In genomic region chr11:11831526-11831925, GRCm38 (mm10) we compare ENCODE assay signal across 12 mouse cellular contexts. TPM values are rescaled to one million over a fixed set of nuclear protein-coding genes. Genes with fewer than 3 reads are reported as not detected.
DNase-seq lines count a peak whose midpoint lies in the region; ATAC-seq and TF ChIP-seq lines count a peak whose summit lies in the region.
"Had no signal": no experiment of that assay in that cellular context is flagged by ENCODE, and none has a peak within 500 bp of the region (broad histone marks: within the 10 kb centered on the region; RNA-seq: fewer than 3 reads in every experiment).

No protein-coding gene starts in this region.

- no peak overlapping the region for H3K4me3 ChIP-seq in hindbrain, embryonic 10.5 days
- H3K4me3 ChIP-seq in hindbrain, embryonic 16.5 days (ENCODE audit: low read length) = no peak overlapping the region
- H3K4me3 ChIP-seq in ES-Bruce4 (ENCODE audit: low read depth, low read length) = no peak overlapping the region
- no peak overlapping the region for H3K4me3 ChIP-seq in embryonic facial prominence, embryonic 13.5 days
- H3K4me3 ChIP-seq in limb, embryonic 14.5 days (replicated peaks; ENCODE audit: low read length) = no peak overlapping the region
- H3K4me3 ChIP-seq: hindbrain, embryonic 15.5 days had no signal

- WGBS in hindbrain, embryonic 10.5 days = 10% methylated on average over 6 of the region's 6 CpGs
- WGBS in hindbrain, embryonic 16.5 days = 35% methylated on average over 6 of the region's 6 CpGs
- 15% methylated on average over 6 of the region's 6 CpGs for WGBS in embryonic facial prominence, embryonic 13.5 days
- 14% methylated on average over 6 of the region's 6 CpGs for WGBS in limb, embryonic 14.5 days

- no peak for TF ChIP-seq POLR2A in ES-Bruce4 (IDR thresholded peaks at IDR 0.05; ENCODE audit: insufficient read depth, low read length)
- no peak for TF ChIP-seq POLR2A in limb, embryonic 14.5 days (IDR thresholded peaks at IDR 0.05; ENCODE audit: borderline replicate concordance, extremely low read depth, insufficient read depth, insufficient read length)

- TF ChIP-seq EP300 in ES-Bruce4 (IDR thresholded peaks at IDR 0.05; ENCODE audit: insufficient read depth, low read depth, low read length) = no peak

- H3K4me1 ChIP-seq in hindbrain, embryonic 10.5 days (replicated peaks) = peaks cover 85% of the 10 kb centered on the region
- no peaks in the 10 kb centered on the region; the same call in 1 of the 2 replicates for H3K4me1 ChIP-seq in hindbrain, embryonic 16.5 days (ENCODE audit: control insufficient read depth, insufficient read depth, low read depth, low read length)
- H3K4me1 ChIP-seq in ES-Bruce4 (ENCODE audit: control insufficient read depth, insufficient read depth, low read length) = peaks cover 8% of the 10 kb centered on the region
- peaks cover 65% of the 10 kb centered on the region for H3K4me1 ChIP-seq in embryonic facial prominence, embryonic 13.5 days
- H3K4me1 ChIP-seq in limb, embryonic 14.5 days (ENCODE audit: control insufficient read depth, insufficient read depth, low read length) = peaks cover 61% of the 10 kb centered on the region

- peak overlapping the region; percentile 88 for H3K27ac ChIP-seq in hindbrain, embryonic 10.5 days
- no peak overlapping the region for H3K27ac ChIP-seq in hindbrain, embryonic 16.5 days (ENCODE audit: low read depth, low read length)
- H3K27ac ChIP-seq in ES-Bruce4 (ENCODE audit: insufficient read depth, low read length) = peak overlapping the region; percentile 80
- H3K27ac ChIP-seq in embryonic facial prominence, embryonic 13.5 days = peak overlapping the region; percentile 89
- peak overlapping the region; percentile 80 for H3K27ac ChIP-seq in limb, embryonic 14.5 days (replicated peaks; ENCODE audit: low read depth, low read length)
- H3K27ac ChIP-seq: hindbrain, embryonic 15.5 days had no signal

- H3K9me3 ChIP-seq in hindbrain, embryonic 10.5 days = no peaks in the 10 kb centered on the region
- no peaks in the 10 kb centered on the region for H3K9me3 ChIP-seq in hindbrain, embryonic 16.5 days (ENCODE audit: control insufficient read depth, low read length)
- peaks cover 17% of the 10 kb centered on the region for H3K9me3 ChIP-seq in ES-Bruce4 (replicated peaks; ENCODE audit: control insufficient read depth, insufficient read depth, low read length, poor library complexity, severe bottlenecking)
- no peaks in the 10 kb centered on the region for H3K9me3 ChIP-seq in embryonic facial prominence, embryonic 13.5 days
- H3K9me3 ChIP-seq in limb, embryonic 14.5 days (ENCODE audit: control insufficient read depth, low read length) = no peaks in the 10 kb centered on the region
- H3K9me3 ChIP-seq: hindbrain, embryonic 15.5 days had no signal

- DNase-seq in hindbrain, embryonic 10.5 days (ENCODE audit: low spot score) = no peak
- no peak for DNase-seq in limb, embryonic 14.5 days (ENCODE audit: low spot score)
- DNase-seq in adrenal gland, adult 2 months = no peak
- no peak for DNase-seq in adrenal gland, postnatal 10 days
- DNase-seq: adrenal gland, adult 8-10 months; cerebellum, adult 9-10 months; thymus, postnatal 4 days had no signal

- H3K9ac ChIP-seq in hindbrain, embryonic 16.5 days (ENCODE audit: low read depth, low read length) = no peak overlapping the region
- peak overlapping the region; percentile 71 for H3K9ac ChIP-seq in ES-Bruce4 (ENCODE audit: low read depth, poor library complexity, severe bottlenecking)
- no peak overlapping the region; the same call in 1 of the 2 replicates for H3K9ac ChIP-seq in embryonic facial prominence, embryonic 13.5 days
- peak overlapping the region; percentile 18; the same call in 1 of the 2 replicates for H3K9ac ChIP-seq in limb, embryonic 14.5 days (ENCODE audit: low read depth, low read length, severe bottlenecking)
- H3K9ac ChIP-seq: hindbrain, embryonic 15.5 days had no signal

- no peak for TF ChIP-seq CTCF in ES-Bruce4 (IDR thresholded peaks at IDR 0.05; ENCODE audit: low read depth, low read length)

- no peaks in the 10 kb centered on the region for H3K27me3 ChIP-seq in hindbrain, embryonic 10.5 days (ENCODE audit: insufficient read depth, poor library complexity, severe bottlenecking)
- no peaks in the 10 kb centered on the region for H3K27me3 ChIP-seq in hindbrain, embryonic 16.5 days (replicated peaks; ENCODE audit: control insufficient read depth, insufficient read depth, low read length)
- no peaks in the 10 kb centered on the region for H3K27me3 ChIP-seq in ES-Bruce4 (ENCODE audit: control insufficient read depth, insufficient read depth, low read length, poor library complexity, severe bottlenecking)
- H3K27me3 ChIP-seq in embryonic facial prominence, embryonic 13.5 days = no peaks in the 10 kb centered on the region
- no peaks in the 10 kb centered on the region for H3K27me3 ChIP-seq in limb, embryonic 14.5 days (ENCODE audit: control insufficient read depth, insufficient read depth, low read length)
- H3K27me3 ChIP-seq: hindbrain, embryonic 15.5 days had no signal

- no peak overlapping the region for H3K4me2 ChIP-seq in hindbrain, embryonic 16.5 days (ENCODE audit: low read length)
- H3K4me2 ChIP-seq in embryonic facial prominence, embryonic 13.5 days = no peak overlapping the region
- H3K4me2 ChIP-seq in limb, embryonic 14.5 days (replicated peaks; ENCODE audit: low read depth, low read length, severe bottlenecking) = no peak overlapping the region; the same call in 1 of the 2 replicates
- H3K4me2 ChIP-seq: hindbrain, embryonic 15.5 days had no signal

- no peaks in the 10 kb centered on the region for H3K36me3 ChIP-seq in hindbrain, embryonic 10.5 days
- H3K36me3 ChIP-seq in hindbrain, embryonic 16.5 days (ENCODE audit: control insufficient read depth, insufficient read depth, low read length) = no peaks in the 10 kb centered on the region
- H3K36me3 ChIP-seq in ES-Bruce4 (ENCODE audit: control insufficient read depth, insufficient read depth, low read length, poor library complexity, severe bottlenecking) = no peaks in the 10 kb centered on the region; the same call in 1 of the 2 replicates
- no peaks in the 10 kb centered on the region for H3K36me3 ChIP-seq in embryonic facial prominence, embryonic 13.5 days
- H3K36me3 ChIP-seq in limb, embryonic 14.5 days (ENCODE audit: control insufficient read depth, insufficient read depth, low read length) = no peaks in the 10 kb centered on the region
- H3K36me3 ChIP-seq: hindbrain, embryonic 15.5 days had no signal

- ATAC-seq in hindbrain, embryonic 16.5 days = no peak
- ATAC-seq in embryonic facial prominence, embryonic 13.5 days (ENCODE audit: insufficient number of reproducible peaks, insufficient read depth, low FRiP score, low TSS enrichment, low read depth) = no peak
- ATAC-seq in limb, embryonic 14.5 days (ENCODE audit: low FRiP score, low read depth) = no peak
- no peak for ATAC-seq in activated CD4-positive, CD25-positive, alpha-beta regulatory T cell, adult 4 months

RNA-seq across cellular contexts. Expression of gene Fignl1, which starts 22.8 kb away (rescaled TPM):
- 67.8 and 105 TPM in 2 replicates for polyA plus RNA-seq in hindbrain, embryonic 10.5 days (2016; fragmentation: Nextera tagmentation; extraction: Ambion mirVana)
- polyA plus RNA-seq in hindbrain, embryonic 16.5 days (2015; fragmentation: Nextera tagmentation; extraction: Ambion mirVana) = 12.4 and 13.5 TPM in 2 replicates
- polyA plus RNA-seq in ES-Bruce4 (2011; ENCODE audit: insufficient read depth, insufficient read length, low read depth, missing spikeins) = 89.3 and 93.2 TPM in 2 replicates
- 53.7 and 59.4 TPM in 2 replicates for polyA plus RNA-seq in embryonic facial prominence, embryonic 13.5 days (2015; fragmentation: Nextera tagmentation; extraction: Ambion mirVana)
- polyA plus RNA-seq in limb, embryonic 14.5 days (2012; rRNA removed) = 20.0 and 21.2 TPM in 2 replicates
- 43.2 and 46.5 TPM in 2 replicates for polyA plus RNA-seq in limb, embryonic 14.5 days (2014; fragmentation: Nextera tagmentation; extraction: Ambion mirVana)
- polyA plus RNA-seq in activated CD4-positive, CD25-positive, alpha-beta regulatory T cell, adult 4 months (2017; shearing (Covaris generic)) = 10 to 100 TPM; 23.8 to 32.5 TPM
- total RNA-seq in adrenal gland, adult 2 months (2021) = 1 to 10 TPM; 1.3 to 2.7 TPM
- 0.20 and 0.22 TPM in 2 replicates for polyA plus RNA-seq in adrenal gland, adult 2 months (2012; rRNA removed)
- 10 to 100 TPM in 1 of 2 experiments, 1 to 10 TPM in 1; 8.9 to 12.1 TPM for total RNA-seq in adrenal gland, postnatal 10 days (2021)

Comparison
In these comparisons a context has a peak if more than half of its experiments do, and no peak if none do; other contexts are left out.
1. H3K9ac ChIP-seq: peak in ES-Bruce4 (single experiment) and limb, embryonic 14.5 days (single experiment); none in hindbrain, embryonic 16.5 days (single experiment) and embryonic facial prominence, embryonic 13.5 days (single experiment).
2. RNA of gene Fignl1, which starts 22.8 kb away (polyA plus RNA-seq): 89.3 to 93.2 TPM in ES-Bruce4, 67.8 to 105 TPM in hindbrain, embryonic 10.5 days, 53.7 to 59.4 TPM in embryonic facial prominence, embryonic 13.5 days, 20.0 to 46.5 TPM in limb, embryonic 14.5 days, 23.8 to 32.5 TPM in activated CD4-positive, CD25-positive, alpha-beta regulatory T cell, adult 4 months and 12.4 to 13.5 TPM in hindbrain, embryonic 16.5 days; 0.20 to 0.22 TPM in adrenal gland, adult 2 months; every median in the first group is over 10 times any median in the second.